Mouse (Mus musculus) liver, embryonic 16.5 days (tissue): Measurements from ENCODE around the gene Gm11627. TPM values are rescaled to one million over a fixed set of nuclear protein-coding genes. Genes with fewer than 3 reads are reported as not detected.

Experiments
- ATAC-seq: fragments of 200-750 bp; cut with Nextera tagmentation; 2 replicates; pipeline ENCODE4 v1.8.0; 2017; ENCODE audit warnings: low read depth, mild to moderate bottlenecking, moderate number of reproducible peaks, moderate library complexity
- H3K27ac ChIP-seq: fragments of 300-500 bp; sonication (generic); 2 replicates; pipeline ENCODE4 v1.5.1; 2014; ENCODE audit warnings: mild to moderate bottlenecking, low read length
- H3K27me3 ChIP-seq: fragments of 300-500 bp; sonication (generic); 2 replicates; pipeline ENCODE4 v1.6.1; 2014; ENCODE audit warnings: low read depth, low read length, mixed read lengths; ENCODE audit not compliant: control insufficient read depth, insufficient read depth
- H3K36me3 ChIP-seq: fragments of 300-500 bp; sonication (generic); 2 replicates; pipeline ENCODE4 v1.6.1; 2014; ENCODE audit warnings: mild to moderate bottlenecking; ENCODE audit not compliant: control insufficient read depth, insufficient read depth
- H3K4me1 ChIP-seq: fragments of 300-500 bp; sonication (generic); 2 replicates; pipeline ENCODE4 v1.6.1; 2014; ENCODE audit warnings: low read depth, low read length, mixed read lengths; ENCODE audit not compliant: control insufficient read depth
- H3K4me2 ChIP-seq: fragments of 300-500 bp; sonication (generic); 2 replicates; pipeline ENCODE4 v1.6.1; 2014; ENCODE audit warnings: low read depth, low read length, mixed read lengths
- H3K4me3 ChIP-seq: fragments of 300-500 bp; sonication (generic); 2 replicates; pipeline ENCODE4 v1.5.1; 2014; ENCODE audit warnings: low read depth, mild to moderate bottlenecking, low read length
- H3K9ac ChIP-seq: fragments of 300-500 bp; sonication (generic); 2 replicates; pipeline ENCODE4 v1.6.1; 2014; ENCODE audit warnings: low read depth, low read length
- H3K9me3 ChIP-seq: fragments of 300-500 bp; sonication (generic); replicated peaks from 2 replicates; pipeline ENCODE4 v1.6.1; 2016; ENCODE audit warnings: low read length; ENCODE audit not compliant: control insufficient read depth
- WGBS: fragments of 180-500 bp; shearing (Covaris S2); extraction: QIAGEN DNeasy Blood & Tissue Kit; methylation state at CpG from one replicate; pipeline ENCODE4 v1.1.7; 2014; ENCODE audit not compliant: insufficient replicate concordance; 5-methylcytosine and 5-hydroxymethylcytosine counted together
- polyA plus RNA-seq: library from polyadenylated mRNA; unstranded; fragments of >200 nt; fragmentation: Nextera tagmentation; extraction: Ambion mirVana; gene quantifications from 2 replicates; pipeline ENCODE4 v1.2.1, GENCODE M21; 2015

The Gm11627 gene
- polyA plus RNA-seq, 1 experiment from 2014 or later: 0.26 TPM

GRCm38 (mm10) chr11:102534078-102534477 is 45.2 kb downstream of the Gm11627 start:
- Histone ChIP-seq H3K4me3 (no peak overlapping the region), H3K4me2 (no peak overlapping the region), H3K4me1 (no peaks in the 10 kb centered on the region), H3K27ac (no peak overlapping the region), H3K36me3 (peaks cover 3% of the 10 kb centered on the region), H3K27me3 (no peaks in the 10 kb centered on the region), H3K9ac (no peak overlapping the region), H3K9me3 (no peaks in the 10 kb centered on the region)
- no peak for ATAC-seq
- 60% methylated on average over 2 of the region's 2 CpGs for WGBS

GRCm38 (mm10) chr11:102531425-102531824 is 47.8 kb downstream of the Gm11627 start:
- H3K36me3 ChIP-seq: no peaks in the 10 kb centered on the region; the same call in none of the 2 replicates
- H3K9me3 ChIP-seq: no peaks in the 10 kb centered on the region
- 73% methylated on average over 5 of the region's 5 CpGs for WGBS
- no peak overlapping the region for H3K9ac ChIP-seq
- no peak for ATAC-seq
- no peak overlapping the region for H3K27ac ChIP-seq
- no peak overlapping the region for H3K4me3 ChIP-seq
- no peaks in the 10 kb centered on the region for H3K27me3 ChIP-seq
- H3K4me1 ChIP-seq: no peaks in the 10 kb centered on the region
- H3K4me2 ChIP-seq: no peak overlapping the region

Other genes starting within 250 kb of the Gm11627 start
- 1,073 and 1,144 TPM in 2 replicates for gene Slc4a1, start 213.3 kb downstream of the Gm11627 start, polyA plus RNA-seq
- gene Rundc3a, start 186.1 kb downstream of the Gm11627 start, polyA plus RNA-seq: 2.1 and 2.2 TPM in 2 replicates
- gene Slc25a39, start 171.5 kb downstream of the Gm11627 start, polyA plus RNA-seq: 454 and 500 TPM in 2 replicates
- 103 and 118 TPM in 2 replicates for gene Grn, start 149.1 kb downstream of the Gm11627 start, polyA plus RNA-seq
- 0.20 and 0.34 TPM in 2 replicates for gene Fam171a2, start 131.8 kb downstream of the Gm11627 start, polyA plus RNA-seq
- 28.0 and 32.9 TPM in 2 replicates for gene Itga2b, start 109.3 kb downstream of the Gm11627 start, polyA plus RNA-seq
- 17.3 and 18.6 TPM in 2 replicates for gene Gpatch8, start 23.1 kb downstream of the Gm11627 start, polyA plus RNA-seq
- 0.29 and 0.54 TPM in 2 replicates for gene Fzd2, start 24.9 kb upstream of the Gm11627 start, polyA plus RNA-seq
- gene Meioc, start 84.3 kb upstream of the Gm11627 start, polyA plus RNA-seq: 0.05 TPM in 1 of 2 replicates, not detected in the other
- 13.4 TPM in 2 replicates for gene Ccdc43, start 118.3 kb upstream of the Gm11627 start, polyA plus RNA-seq
- gene Adam11, start 182.0 kb upstream of the Gm11627 start, polyA plus RNA-seq: 0.08 and 0.35 TPM in 2 replicates
- 0.91 and 1.4 TPM in 2 replicates for gene Gjc1, start 240.2 kb upstream of the Gm11627 start, polyA plus RNA-seq